Mouse (Mus musculus): ENCODE data around the gene Zfp11.
A peak's percentile ranks its signal among the peaks of the same experiment; 100 is the strongest.
"Not testable (repeated sequence)": the region's sequence is repeated elsewhere in the genome, so short reads cannot be mapped to it uniquely, and the experiment has no call there.

Zfp11 gene

GRCm38 (mm10) chr5:129670036-129670458 is at the start of gene Zfp11:
Zfp11 (minus strand) TSS chr5:129670099.
- peak; percentile 90 for DNase-seq

- no peak for DNase-seq
Observed at GRCm38 (mm10) chr5:129717016-129717415, 47.1 kb upstream of the Zfp11 start.

GRCm38 (mm10) chr5:129715326-129715861 is 45.5 kb upstream of the Zfp11 start, which contains the start of gene Mrps17:
Mrps17 (plus strand) TSS chr5:129715497.
- DNase-seq: peak; percentile 97

- no peak for DNase-seq
Observed at GRCm38 (mm10) chr5:129708412-129708811, 38.5 kb upstream of the Zfp11 start, which contains the start of gene Sept14. Sept14 (minus strand) TSS chr5:129708512.

- DNase-seq: no peak
Observed at GRCm38 (mm10) chr5:129703368-129703767, 33.5 kb upstream of the Zfp11 start.

GRCm38 (mm10) chr5:129701706-129702105 is 31.8 kb upstream of the Zfp11 start:
- no peak for DNase-seq

GRCm38 (mm10) chr5:129700506-129700905 is 30.6 kb upstream of the Zfp11 start:
- peak; percentile 18 for DNase-seq

GRCm38 (mm10) chr5:129690528-129690927 is 20.6 kb upstream of the Zfp11 start:
- DNase-seq: no peak

- no peak for DNase-seq
Observed at GRCm38 (mm10) chr5:129687621-129688020, 17.7 kb upstream of the Zfp11 start.

GRCm38 (mm10) chr5:129685141-129685540 is 15.2 kb upstream of the Zfp11 start:
- DNase-seq: not testable (repeated sequence)

GRCm38 (mm10) chr5:129669453-129670035 is 355 bp downstream of the Zfp11 start:
- no peak for DNase-seq

GRCm38 (mm10) chr5:129667851-129668250 is 2.0 kb downstream of the Zfp11 start:
- no peak for DNase-seq

- DNase-seq: no peak
Observed at GRCm38 (mm10) chr5:129666271-129666909, 3.5 kb downstream of the Zfp11 start.

GRCm38 (mm10) chr5:129664090-129664489 is 5.8 kb downstream of the Zfp11 start:
- no peak for DNase-seq

GRCm38 (mm10) chr5:129657931-129658330 is 12.0 kb downstream of the Zfp11 start:
- DNase-seq: no peak

- no peak for DNase-seq
Observed at GRCm38 (mm10) chr5:129657016-129657415, 12.9 kb downstream of the Zfp11 start.

GRCm38 (mm10) chr5:129650858-129651257 is 19.0 kb downstream of the Zfp11 start:
- no peak for DNase-seq

GRCm38 (mm10) chr5:129632270-129633250 is 37.3 kb downstream of the Zfp11 start:
- not testable (repeated sequence) for DNase-seq

- DNase-seq: not testable (repeated sequence)
Observed at GRCm38 (mm10) chr5:129626586-129626985, 43.3 kb downstream of the Zfp11 start.

- no peak for DNase-seq
Observed at GRCm38 (mm10) chr5:129626099-129626498, 43.8 kb downstream of the Zfp11 start.

GRCm38 (mm10) chr5:129621361-129621760 is 48.5 kb downstream of the Zfp11 start:
- DNase-seq: no peak

- DNase-seq: not testable (repeated sequence)
Observed at GRCm38 (mm10) chr5:129620600-129620999, 49.3 kb downstream of the Zfp11 start.

GRCm38 (mm10) chr5:129611060-129611459 is 58.8 kb downstream of the Zfp11 start:
- DNase-seq: peak; percentile 81
